Mouse (Mus musculus): ENCODE measurements around the gene Bhlhe23.

- TF ChIP-seq CTCF (IDR thresholded peaks at IDR 0.05; ENCODE audit: control insufficient read depth, insufficient read depth, insufficient read length): no peak
- TF ChIP-seq MYOG (IDR thresholded peaks at IDR 0.05; ENCODE audit: control insufficient read depth, extremely low read depth, insufficient read length): no peak
- TF ChIP-seq USF1 (IDR thresholded peaks at IDR 0.05; ENCODE audit: low read depth): no peak
- no peak for TF ChIP-seq MYOD1 (IDR thresholded peaks at IDR 0.05; ENCODE audit: control insufficient read depth, insufficient read length, low read depth)
Measured at GRCm38 (mm10) chr2:180796008-180796407, 19.3 kb upstream of the Bhlhe23 start.
